Mouse (Mus musculus) myocyte (in vitro differentiated cells): ENCODE measurements around the gene Susd6. TPM values are rescaled to one million over a fixed set of nuclear protein-coding genes. Genes with fewer than 3 reads are reported as not detected.

Source experiments
- H3K27me3 ChIP-seq: one replicate; pipeline ENCODE4 v1.6.1; 2011; ENCODE audit not compliant: control insufficient read depth, insufficient read depth, insufficient read length
- H3K36me3 ChIP-seq: one replicate; pipeline ENCODE4 v1.6.1; 2011; ENCODE audit not compliant: control insufficient read depth, insufficient read depth
- H3K4me2 ChIP-seq: one replicate; pipeline ENCODE4 v1.6.1; 2011; ENCODE audit warnings: low read depth, control low read depth
- H3K4me3 ChIP-seq: one replicate; pipeline ENCODE4 v1.5.1; 2011; ENCODE audit warnings: mild to moderate bottlenecking, control low read depth, moderate library complexity
- H3K79me2 ChIP-seq: one replicate; pipeline ENCODE4 v1.6.1; 2011; ENCODE audit not compliant: control insufficient read depth, insufficient read depth
- H3ac ChIP-seq: one replicate; pipeline ENCODE4 v1.6.1; 2011; ENCODE audit not compliant: control insufficient read depth, insufficient read length
- CEBPB ChIP-seq: IDR thresholded peaks from 2 replicates; pipeline ENCODE4 v1.6.1; 2011; ENCODE audit warnings: mild to moderate bottlenecking, moderate library complexity; ENCODE audit not compliant: poor library complexity, insufficient read depth, severe bottlenecking
- E2F4 ChIP-seq: IDR thresholded peaks from one replicate; pipeline ENCODE4 v1.6.1; 2011; ENCODE audit warnings: mild to moderate bottlenecking, control low read depth, moderate library complexity; ENCODE audit not compliant: insufficient read depth
- MAX ChIP-seq: IDR thresholded peaks from one replicate; pipeline ENCODE4 v1.6.1; 2011; ENCODE audit warnings: low read depth, mild to moderate bottlenecking, control low read depth
- MYOD1 ChIP-seq, 3 experiments: IDR thresholded peaks; one replicate each; pipeline ENCODE4 v1.6.1; 2011; ENCODE audit warnings: control low read depth in 2 of 3, low read depth in 2 of 3, mild to moderate bottlenecking in 2 of 3, moderate library complexity in 1 of 3; ENCODE audit not compliant: insufficient read length in 2 of 3, control insufficient read depth in 1 of 3
- MYOG ChIP-seq, 3 experiments: IDR thresholded peaks; one replicate each; pipeline ENCODE4 v1.6.1; 2011; ENCODE audit warnings: control low read depth in 2 of 3, low read depth in 2 of 3, mild to moderate bottlenecking in 2 of 3; ENCODE audit not compliant: insufficient read length in 2 of 3, control insufficient read depth in 1 of 3, insufficient read depth in 1 of 3
- POLR2A ChIP-seq: IDR thresholded peaks from one replicate; pipeline ENCODE4 v1.6.1; 2011; ENCODE audit warnings: low read depth, mild to moderate bottlenecking, control low read depth, moderate library complexity; ENCODE audit not compliant: insufficient read length
- POLR2AphosphoS2 ChIP-seq: IDR thresholded peaks from one replicate; pipeline ENCODE4 v1.6.1; 2011; ENCODE audit warnings: low read depth, control low read depth; ENCODE audit not compliant: insufficient read length
- REST ChIP-seq: IDR thresholded peaks from one replicate; pipeline ENCODE4 v1.6.1; 2011; ENCODE audit warnings: mild to moderate bottlenecking, control low read depth, moderate library complexity; ENCODE audit not compliant: insufficient read depth, insufficient read length
- SRF ChIP-seq: IDR thresholded peaks from one replicate; pipeline ENCODE4 v1.6.1; 2011; ENCODE audit warnings: low read depth; ENCODE audit not compliant: control insufficient read depth, insufficient read length
- TCF12 ChIP-seq: IDR thresholded peaks from one replicate; pipeline ENCODE4 v1.6.1; 2011; ENCODE audit warnings: mild to moderate bottlenecking, control low read depth; ENCODE audit not compliant: poor library complexity, insufficient read depth, severe bottlenecking
- TCF3 ChIP-seq: IDR thresholded peaks from one replicate; pipeline ENCODE4 v1.6.1; 2011; ENCODE audit warnings: low read depth, control low read depth; ENCODE audit not compliant: insufficient read length
- USF1 ChIP-seq: IDR thresholded peaks from one replicate; pipeline ENCODE4 v1.6.1; 2011; ENCODE audit warnings: low read depth, mild to moderate bottlenecking, control low read depth, moderate library complexity
- polyA plus RNA-seq: library from polyadenylated mRNA; unstranded; fragments of >200 nt; fragmentation: generic; extraction: Trizol; gene quantifications from one replicate; pipeline ENCODE4 v1.2.1, GENCODE M21; 2012; ENCODE audit warnings: missing spikeins

The Susd6 gene
- polyA plus RNA-seq, 1 experiment, result 64.0 TPM

DNA sequence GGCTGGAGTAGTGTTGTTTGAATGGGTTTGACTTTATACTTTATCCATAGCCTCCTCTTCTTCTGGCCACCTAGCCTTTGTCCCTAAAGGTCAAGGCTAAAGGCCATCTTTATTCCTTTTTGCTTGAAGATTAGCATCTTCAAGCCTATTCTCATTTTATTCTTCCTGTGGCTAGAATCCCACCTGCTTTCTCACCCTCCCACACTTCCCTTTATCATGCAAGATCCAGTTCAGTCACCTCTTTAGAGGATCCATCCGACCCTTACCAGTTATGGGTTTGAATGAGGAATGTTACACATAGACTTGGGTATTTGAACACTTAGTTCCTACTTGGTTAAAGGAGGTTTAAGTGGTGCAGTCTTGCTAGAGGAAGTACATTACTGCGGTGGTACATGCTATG, 48.5 kb downstream of the Susd6 start:
- peaks cover 98% of the 10 kb centered on the region for H3K79me2 ChIP-seq
- no peak overlapping the region for H3K4me2 ChIP-seq
- H3K4me3 ChIP-seq, result no peak overlapping the region
- no peaks in the 10 kb centered on the region for H3K27me3 ChIP-seq
- no peaks in the 10 kb centered on the region for H3K36me3 ChIP-seq
- H3ac ChIP-seq, result no peak overlapping the region
- TF ChIP-seq MYOG (IDR thresholded peaks at IDR 0.05; ENCODE audit: control insufficient read depth in 1 of 3, insufficient read depth in 1 of 3, insufficient read length in 2 of 3, low read depth in 2 of 3) (no peak), E2F4 (no peak), SRF (no peak), MAX (no peak), MYOD1 (IDR thresholded peaks at IDR 0.05; ENCODE audit: control insufficient read depth in 1 of 3, insufficient read length in 2 of 3, low read depth in 2 of 3) (no peak), REST (no peak), TCF12 (no peak), TCF3 (no peak), USF1 (no peak)

DNA sequence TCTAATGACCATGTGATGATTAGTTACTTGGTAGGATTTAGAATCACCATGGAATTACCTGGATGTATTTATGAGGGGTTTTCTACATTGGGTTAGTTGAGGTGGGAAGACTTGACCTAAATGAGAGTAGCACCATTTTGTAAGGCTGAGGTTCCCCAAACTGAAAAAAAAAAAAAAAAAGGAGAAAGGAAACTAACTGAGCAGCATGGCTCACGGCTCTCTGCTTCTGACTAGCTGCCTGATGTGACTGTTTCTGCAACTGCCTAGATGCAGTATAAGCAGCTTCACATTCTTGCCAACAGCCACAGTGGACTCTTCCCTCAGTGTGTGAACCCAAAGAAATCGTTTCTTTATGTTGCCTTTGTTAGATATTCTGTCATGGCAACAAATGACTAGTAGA, 49.3 kb downstream of the Susd6 start:
- Histone ChIP-seq H3K36me3 (no peaks in the 10 kb centered on the region), H3K4me3 (no peak overlapping the region)
- TF ChIP-seq MYOD1 (IDR thresholded peaks at IDR 0.05; ENCODE audit: control insufficient read depth in 1 of 3, insufficient read length in 2 of 3, low read depth in 2 of 3) (no peak), MYOG (IDR thresholded peaks at IDR 0.05; ENCODE audit: control insufficient read depth in 1 of 3, insufficient read depth in 1 of 3, insufficient read length in 2 of 3, low read depth in 2 of 3) (no peak), TCF3 (no peak), USF1 (no peak), TCF12 (no peak), POLR2AphosphoS2 (no peak), CEBPB (no peak), SRF (no peak), POLR2A (no peak), MAX (no peak), E2F4 (no peak), REST (no peak)

DNA sequence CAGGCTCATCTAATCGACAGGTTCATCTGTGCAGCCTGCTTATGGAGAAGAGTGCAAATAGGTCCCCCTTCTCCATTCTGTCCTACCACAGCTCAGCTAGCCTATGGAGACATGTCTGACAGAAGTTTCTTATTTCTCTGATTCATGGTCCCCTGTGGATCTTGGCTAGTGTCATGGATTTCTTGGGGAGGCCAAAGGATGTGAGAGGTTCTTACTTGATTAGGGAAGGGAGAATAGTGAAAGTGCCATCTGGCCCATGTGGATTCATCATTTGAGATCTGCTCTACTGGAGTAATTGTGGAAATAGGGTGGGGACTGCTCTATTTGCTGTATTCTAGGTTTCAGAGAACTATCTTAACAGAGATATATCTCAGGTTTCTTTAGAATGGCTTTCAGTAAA, 51.3 kb downstream of the Susd6 start:
- Histone ChIP-seq H3K36me3 (no peaks in the 10 kb centered on the region), H3K27me3 (no peaks in the 10 kb centered on the region), H3K4me3 (no peak overlapping the region), H3K79me2 (peaks cover 98% of the 10 kb centered on the region), H3K4me2 (no peak overlapping the region), H3ac (no peak overlapping the region)
- TF ChIP-seq MAX (no peak), REST (no peak), E2F4 (no peak), SRF (no peak)

More for the DNA sequence above, 49.3 kb downstream of the Susd6 start:
- H3ac ChIP-seq, result no peak overlapping the region
- no peak overlapping the region for H3K4me2 ChIP-seq
- peaks cover 98% of the 10 kb centered on the region for H3K79me2 ChIP-seq
- no peaks in the 10 kb centered on the region for H3K27me3 ChIP-seq

DNA sequence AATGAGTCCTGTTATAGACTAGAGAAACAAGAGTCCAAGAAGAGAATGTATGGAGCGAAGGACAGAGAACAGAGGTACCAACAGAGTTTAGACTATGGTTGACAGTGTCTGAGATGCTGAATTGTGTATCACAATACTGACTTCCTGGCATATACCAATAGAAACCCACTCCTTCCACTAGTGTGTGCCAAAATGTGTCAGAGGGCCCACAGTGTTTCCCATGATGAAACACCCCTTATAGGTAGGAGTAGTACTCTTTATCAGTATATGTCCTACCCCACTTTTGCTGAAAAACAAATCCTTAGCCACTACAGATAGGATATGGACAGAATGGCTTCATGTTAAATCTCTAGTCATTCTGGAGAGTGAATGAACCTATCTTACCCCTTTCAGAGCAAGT, 52.3 kb downstream of the Susd6 start:
- peaks cover 93% of the 10 kb centered on the region for H3K79me2 ChIP-seq
- H3ac ChIP-seq, result no peak overlapping the region
- no peak overlapping the region for H3K4me3 ChIP-seq
- no peaks in the 10 kb centered on the region for H3K27me3 ChIP-seq
- no peak for TF ChIP-seq POLR2A
- TF ChIP-seq MYOD1 (IDR thresholded peaks at IDR 0.05; ENCODE audit: control insufficient read depth in 1 of 3, insufficient read length in 2 of 3, low read depth in 2 of 3), result no peak
- TF ChIP-seq TCF3, result no peak
- no peak for TF ChIP-seq POLR2AphosphoS2
- TF ChIP-seq USF1, result no peak
- TF ChIP-seq SRF, result no peak
- no peak for TF ChIP-seq MYOG (IDR thresholded peaks at IDR 0.05; ENCODE audit: control insufficient read depth in 1 of 3, insufficient read depth in 1 of 3, insufficient read length in 2 of 3, low read depth in 2 of 3)
- TF ChIP-seq MAX, result no peak
- TF ChIP-seq CEBPB, result no peak
- no peak for TF ChIP-seq REST
- no peak for TF ChIP-seq TCF12
- no peak for TF ChIP-seq E2F4
- no peaks in the 10 kb centered on the region for H3K36me3 ChIP-seq
- no peak overlapping the region for H3K4me2 ChIP-seq

DNA sequence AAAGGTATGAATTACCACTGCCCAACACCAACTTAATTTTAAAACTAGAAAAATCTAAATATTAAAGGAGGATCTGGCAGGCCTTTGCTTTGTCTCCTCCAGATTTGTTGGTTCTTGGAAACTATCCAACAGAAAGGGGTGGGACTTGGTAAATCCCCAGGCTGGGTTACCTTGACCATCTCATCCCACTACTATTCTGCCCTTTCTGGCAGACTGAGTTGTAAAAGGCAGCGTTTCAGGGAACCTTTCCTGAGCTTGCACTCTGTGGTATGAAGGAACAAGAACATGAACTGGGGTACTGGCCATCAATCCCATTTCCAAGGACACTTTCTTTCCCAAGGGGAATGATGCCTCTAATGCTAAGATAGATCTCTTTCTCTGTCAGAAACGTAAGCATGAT, 52.9 kb downstream of the Susd6 start:
- Histone ChIP-seq H3K4me3 (no peak overlapping the region), H3K27me3 (no peaks in the 10 kb centered on the region), H3ac (no peak overlapping the region), H3K4me2 (no peak overlapping the region), H3K36me3 (no peaks in the 10 kb centered on the region), H3K79me2 (peaks cover 93% of the 10 kb centered on the region)
- TF ChIP-seq CEBPB (no peak), SRF (no peak), POLR2AphosphoS2 (no peak), TCF12 (no peak), MYOD1 (IDR thresholded peaks at IDR 0.05; ENCODE audit: control insufficient read depth in 1 of 3, insufficient read length in 2 of 3, low read depth in 2 of 3) (no peak), MAX (no peak), REST (no peak), USF1 (no peak), E2F4 (no peak), MYOG (IDR thresholded peaks at IDR 0.05; ENCODE audit: control insufficient read depth in 1 of 3, insufficient read depth in 1 of 3, insufficient read length in 2 of 3, low read depth in 2 of 3) (no peak), TCF3 (no peak), POLR2A (no peak)
